Mouse (Mus musculus) cerebellum, adult 2 months (tissue): Measurements from ENCODE around the gene Katnal1.

ENCODE experiments used
- CTCF ChIP-seq: fragments of 200-500 bp; IDR thresholded peaks from 2 replicates; pipeline ENCODE4 v1.5.1; 2011; ENCODE audit warnings: low read depth, mild to moderate bottlenecking, control low read depth, low read length, moderate library complexity, borderline replicate concordance; ENCODE audit not compliant: insufficient read depth
- POLR2A ChIP-seq: fragments of 200-500 bp; IDR thresholded peaks from 2 replicates; pipeline ENCODE4 v1.6.1; 2011; ENCODE audit warnings: low read length, control low read depth, borderline replicate concordance; ENCODE audit not compliant: insufficient read depth

DNA sequence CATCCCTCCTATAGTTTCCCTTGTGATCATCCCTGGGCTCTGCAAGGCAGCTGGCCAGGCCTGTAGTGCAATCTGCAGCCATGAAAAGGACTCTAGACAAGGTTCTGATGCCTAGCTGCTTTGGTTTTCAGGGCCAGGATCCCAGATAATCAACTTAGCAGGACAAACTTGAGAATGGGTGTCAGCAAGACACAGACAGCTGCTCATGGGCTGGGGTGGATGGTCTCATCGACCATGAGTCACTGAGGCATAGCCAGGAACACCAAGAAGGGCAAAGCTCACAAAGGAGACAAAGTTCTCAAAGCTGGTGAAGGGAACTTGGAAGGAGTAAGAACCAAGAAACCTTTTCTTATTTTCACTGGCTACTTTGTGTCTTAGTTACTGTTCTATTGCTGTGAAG is 2.2 kb upstream of the Katnal1 start:
- TF ChIP-seq CTCF (no peak), POLR2A (no peak)
